Mouse (Mus musculus): Measurements from ENCODE around the gene Gstm2. TPM values are rescaled to one million over a fixed set of nuclear protein-coding genes. Genes with fewer than 3 reads are reported as not detected.
A peak's percentile ranks its signal among the peaks of the same experiment; 100 is the strongest.
"Not testable (repeated sequence)": the region's sequence is repeated elsewhere in the genome, so short reads cannot be mapped to it uniquely, and the experiment has no call there.

The Gstm2 gene
- polyA plus RNA-seq, 1 experiment = 4.7 TPM

DNA sequence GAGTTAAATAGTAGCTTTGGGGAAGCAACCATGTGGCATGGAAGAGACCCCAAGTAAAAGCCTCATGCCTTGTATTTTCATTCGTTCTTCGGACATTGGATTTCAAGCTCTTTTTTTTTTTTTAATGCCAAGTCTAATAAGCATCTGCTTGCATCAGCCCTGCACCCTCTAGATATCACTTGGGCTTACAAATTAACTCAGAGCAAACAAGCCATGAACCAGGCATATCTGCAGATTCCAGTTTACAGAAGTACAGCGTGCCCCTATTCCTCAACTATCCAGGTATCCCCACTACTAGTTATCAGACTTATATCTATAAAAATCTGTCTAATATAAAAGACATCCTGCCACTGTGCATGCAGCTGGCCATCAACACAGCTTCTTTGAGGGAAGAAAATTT, 14.2 kb downstream of the Gstm2 start:
- TF ChIP-seq POLR2A (IDR thresholded peaks at IDR 0.05; ENCODE audit: borderline replicate concordance, low read depth, low read length) = no peak
- TF ChIP-seq CTCF (IDR thresholded peaks at IDR 0.05; ENCODE audit: low read depth, low read length) = no peak
- Histone ChIP-seq H3K4me1 (ENCODE audit: control insufficient read depth, insufficient read depth, low read length) (no peaks in the 10 kb centered on the region), H3K27ac (ENCODE audit: insufficient read depth, low read depth, low read length) (no peak overlapping the region), H3K4me3 (ENCODE audit: insufficient read depth, low read length) (no peak overlapping the region)

GRCm38 (mm10) chr3:107971101-107971500, 15.2 kb downstream of the Gstm2 start:
- not testable (repeated sequence) for H3K4me1 ChIP-seq (ENCODE audit: control insufficient read depth, insufficient read depth, low read length); H3K4me3 ChIP-seq (ENCODE audit: insufficient read depth, low read length); H3K27ac ChIP-seq (ENCODE audit: insufficient read depth, low read depth, low read length)

DNA sequence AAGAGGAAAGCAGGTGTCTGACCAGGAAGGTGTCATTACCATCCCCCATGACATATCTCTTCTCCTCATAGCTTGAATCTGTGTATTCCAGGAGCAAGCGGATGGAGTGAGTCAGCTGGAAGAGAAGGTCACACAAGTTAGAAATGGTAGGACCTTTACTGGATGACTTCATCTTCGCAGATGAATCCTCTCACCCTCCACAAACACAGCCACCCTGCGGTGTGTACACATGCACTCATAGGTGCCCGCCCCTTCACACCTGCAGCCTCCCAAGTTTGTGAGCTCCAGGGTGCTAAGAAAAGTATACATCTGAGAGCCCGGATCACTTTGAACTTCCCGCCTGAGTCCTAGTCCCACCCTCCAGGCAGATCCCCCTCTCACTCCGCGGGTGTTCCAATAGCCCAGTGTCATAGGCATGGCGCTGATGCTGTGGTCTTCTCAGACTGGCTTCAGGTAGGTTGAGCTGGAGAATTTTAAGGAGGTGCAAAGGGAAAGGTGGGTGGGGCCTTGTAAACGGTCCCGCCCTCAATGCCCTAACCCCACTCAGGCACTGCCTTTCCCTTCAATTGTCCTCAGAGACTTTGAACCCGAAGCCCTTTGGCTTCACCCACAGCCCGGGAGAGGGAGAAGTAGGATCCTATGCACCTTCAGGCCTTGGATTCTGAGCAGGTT, 17.4 kb downstream of the Gstm2 start, which contains the start of gene Gstm3:
TSS of gene Gstm3 (minus strand) at position 560 of the 672 bp plus-strand sequence.
- Histone ChIP-seq H3K27ac (ENCODE audit: insufficient read depth, low read depth, low read length) (no peak within 1 kb of the TSS), H3K4me3 (ENCODE audit: insufficient read depth, low read length) (no peak within 1 kb of the TSS), H3K4me1 (ENCODE audit: control insufficient read depth, insufficient read depth, low read length) (peaks cover 11% of the 10 kb centered on the region)
- TF ChIP-seq POLR2A (IDR thresholded peaks at IDR 0.05; ENCODE audit: borderline replicate concordance, low read depth, low read length) (no peak), CTCF (IDR thresholded peaks at IDR 0.05; ENCODE audit: low read depth, low read length) (no peak)

- TF ChIP-seq POLR2A (IDR thresholded peaks at IDR 0.05; ENCODE audit: borderline replicate concordance, low read depth, low read length) (no peak), CTCF (IDR thresholded peaks at IDR 0.05; ENCODE audit: low read depth, low read length) (no peak)
- H3K4me1 ChIP-seq (ENCODE audit: control insufficient read depth, insufficient read depth, low read length) = peaks cover 11% of the 10 kb centered on the region
- H3K27ac ChIP-seq (ENCODE audit: insufficient read depth, low read depth, low read length) = no peak overlapping the region
- H3K4me3 ChIP-seq (ENCODE audit: insufficient read depth, low read length) = no peak overlapping the region
Measured at GRCm38 (mm10) chr3:107966631-107967030, 19.6 kb downstream of the Gstm2 start.

DNA sequence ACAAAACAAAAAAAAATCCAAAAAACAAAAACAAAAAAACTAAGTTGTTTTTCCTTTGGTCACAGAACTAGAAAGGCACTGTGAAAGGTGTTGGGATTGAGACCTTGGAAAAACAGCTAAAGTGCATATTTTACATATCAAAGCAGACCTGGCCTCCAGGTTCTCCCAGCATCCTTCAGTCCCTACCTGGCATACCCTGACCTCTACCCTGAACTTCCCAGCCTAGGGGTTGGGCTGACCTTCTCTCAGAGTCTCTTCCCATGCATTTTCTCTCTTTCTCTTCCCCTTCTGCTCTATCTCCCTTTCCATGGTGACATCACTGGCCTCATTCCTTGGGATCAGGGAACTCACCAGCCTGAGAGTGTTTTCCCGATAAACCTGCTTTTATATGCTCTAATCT, 20.7 kb downstream of the Gstm2 start:
- no peak overlapping the region for H3K4me3 ChIP-seq (ENCODE audit: insufficient read depth, low read length)
- TF ChIP-seq POLR2A (IDR thresholded peaks at IDR 0.05; ENCODE audit: borderline replicate concordance, low read depth, low read length) = no peak
- TF ChIP-seq CTCF (IDR thresholded peaks at IDR 0.05; ENCODE audit: low read depth, low read length) = no peak
- peaks cover 11% of the 10 kb centered on the region for H3K4me1 ChIP-seq (ENCODE audit: control insufficient read depth, insufficient read depth, low read length)
- no peak overlapping the region for H3K27ac ChIP-seq (ENCODE audit: insufficient read depth, low read depth, low read length)

DNA sequence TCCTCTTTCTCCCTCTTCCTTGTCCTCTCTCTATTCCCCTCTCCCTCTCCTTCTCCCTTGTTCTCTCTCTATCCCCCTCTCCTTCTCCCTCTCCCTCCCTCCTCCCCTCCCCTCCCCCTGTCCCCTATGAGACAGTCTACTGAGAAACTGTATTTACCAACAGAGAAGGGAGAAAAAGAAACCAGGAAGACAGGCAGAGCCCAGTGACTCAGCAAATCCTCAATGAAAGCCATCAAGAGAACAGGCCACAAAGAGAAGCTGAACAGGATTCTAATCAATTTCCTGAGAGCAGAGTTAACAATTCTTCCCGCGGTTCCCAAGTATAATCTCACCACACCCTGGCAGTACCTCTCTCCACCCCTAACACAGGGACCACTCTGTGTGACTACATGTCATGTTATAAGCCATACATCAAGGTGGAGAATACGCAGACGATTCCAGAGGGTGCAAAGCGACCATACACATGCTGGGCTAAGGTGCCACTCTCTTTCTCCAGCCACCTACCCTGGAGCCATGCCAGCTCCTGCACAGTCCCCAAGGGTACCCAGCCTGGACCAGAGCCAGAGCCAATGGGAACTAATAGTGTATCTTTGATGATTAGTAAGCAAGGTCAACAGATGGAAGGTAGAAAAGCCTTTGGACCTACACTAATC, 21.5 kb downstream of the Gstm2 start:
- no peak for TF ChIP-seq CTCF (IDR thresholded peaks at IDR 0.05; ENCODE audit: low read depth, low read length)
- TF ChIP-seq POLR2A (IDR thresholded peaks at IDR 0.05; ENCODE audit: borderline replicate concordance, low read depth, low read length) = no peak
- Histone ChIP-seq H3K27ac (ENCODE audit: insufficient read depth, low read depth, low read length) (peak overlapping the region; percentile 39), H3K4me3 (ENCODE audit: insufficient read depth, low read length) (no peak overlapping the region), H3K4me1 (ENCODE audit: control insufficient read depth, insufficient read depth, low read length) (peaks cover 11% of the 10 kb centered on the region)

- Histone ChIP-seq H3K4me3 (ENCODE audit: insufficient read depth, low read length) (no peak overlapping the region), H3K27ac (ENCODE audit: insufficient read depth, low read depth, low read length) (no peak overlapping the region), H3K4me1 (ENCODE audit: control insufficient read depth, insufficient read depth, low read length) (peaks cover 11% of the 10 kb centered on the region)
- TF ChIP-seq CTCF (IDR thresholded peaks at IDR 0.05; ENCODE audit: low read depth, low read length) (no peak), POLR2A (IDR thresholded peaks at IDR 0.05; ENCODE audit: borderline replicate concordance, low read depth, low read length) (no peak)
Measured at GRCm38 (mm10) chr3:107964026-107964425, 22.2 kb downstream of the Gstm2 start.

- H3K4me1 ChIP-seq (ENCODE audit: control insufficient read depth, insufficient read depth, low read length); H3K4me3 ChIP-seq (ENCODE audit: insufficient read depth, low read length); H3K27ac ChIP-seq (ENCODE audit: insufficient read depth, low read depth, low read length): not testable (repeated sequence)
Measured at GRCm38 (mm10) chr3:107955260-107955659, 31.0 kb downstream of the Gstm2 start.

- no peak overlapping the region for H3K4me3 ChIP-seq (ENCODE audit: insufficient read depth, low read length)
- no peak overlapping the region for H3K27ac ChIP-seq (ENCODE audit: insufficient read depth, low read depth, low read length)
- no peak for TF ChIP-seq POLR2A (IDR thresholded peaks at IDR 0.05; ENCODE audit: borderline replicate concordance, low read depth, low read length)
- no peak for TF ChIP-seq CTCF (IDR thresholded peaks at IDR 0.05; ENCODE audit: low read depth, low read length)
- H3K4me1 ChIP-seq (ENCODE audit: control insufficient read depth, insufficient read depth, low read length) = 0 out of 2 replicates have a peak, but pooled peaks cover 4% of the 10 kb centered on the region
Measured at GRCm38 (mm10) chr3:107953906-107954305, 32.3 kb downstream of the Gstm2 start.

DNA sequence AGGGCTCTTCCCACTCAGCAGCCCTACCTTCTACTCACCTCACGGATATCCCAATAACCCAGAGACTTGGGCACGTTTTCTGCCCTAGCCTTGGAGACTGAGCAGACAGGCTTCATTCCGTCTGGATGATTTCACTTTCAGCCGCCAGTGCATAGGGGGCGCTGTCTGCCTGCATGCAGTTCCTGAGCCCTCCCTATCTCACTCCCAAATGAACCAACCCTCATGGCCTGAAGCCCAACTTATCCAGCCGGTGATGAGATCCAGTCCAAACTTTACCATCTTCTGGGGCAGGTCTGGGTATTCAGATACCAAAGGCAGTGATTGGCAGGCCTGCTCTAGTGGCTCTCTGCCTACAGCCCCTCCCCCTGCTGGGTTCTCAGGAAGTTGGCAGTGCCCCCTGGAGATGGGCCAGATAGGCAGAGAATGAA, 32.9 kb downstream of the Gstm2 start:
- no peak overlapping the region for H3K4me3 ChIP-seq (ENCODE audit: insufficient read depth, low read length)
- TF ChIP-seq POLR2A (IDR thresholded peaks at IDR 0.05; ENCODE audit: borderline replicate concordance, low read depth, low read length) (no peak), CTCF (IDR thresholded peaks at IDR 0.05; ENCODE audit: low read depth, low read length) (peak; percentile 88)
- 0 out of 2 replicates have a peak, but pooled peaks cover 4% of the 10 kb centered on the region for H3K4me1 ChIP-seq (ENCODE audit: control insufficient read depth, insufficient read depth, low read length)
- no peak overlapping the region for H3K27ac ChIP-seq (ENCODE audit: insufficient read depth, low read depth, low read length)
